Mouse (Mus musculus) NIH3T3 (cell line): ENCODE results near the gene Crhr2.

Source experiments
- DNase-seq: peaks from one replicate; pipeline ENCODE4 v3.0.0-alpha.2; 2012; ENCODE audit warnings: low read depth

The Crhr2 gene

DNA sequence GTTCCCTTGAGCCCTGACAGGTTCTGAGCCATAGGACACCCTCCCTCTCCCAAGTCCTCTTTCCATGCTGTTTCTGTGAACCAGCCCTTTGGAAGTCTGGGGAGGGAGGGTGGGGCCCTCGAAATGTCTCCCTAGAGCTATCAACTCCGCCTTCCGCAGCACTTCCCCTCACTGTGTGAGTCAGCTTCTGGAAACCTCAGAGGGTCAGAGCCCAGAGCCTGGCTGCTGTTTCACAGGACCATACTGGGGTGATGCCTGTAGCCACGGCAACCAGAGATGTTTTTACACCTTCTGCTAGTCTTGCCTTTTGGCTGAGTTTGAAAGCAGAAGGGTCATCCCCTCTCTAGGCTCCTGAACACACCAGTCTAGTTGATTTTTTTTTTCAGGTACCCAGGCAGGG, 9.8 kb downstream of the Crhr2 start:
- DNase-seq = peak; percentile 73

DNA sequence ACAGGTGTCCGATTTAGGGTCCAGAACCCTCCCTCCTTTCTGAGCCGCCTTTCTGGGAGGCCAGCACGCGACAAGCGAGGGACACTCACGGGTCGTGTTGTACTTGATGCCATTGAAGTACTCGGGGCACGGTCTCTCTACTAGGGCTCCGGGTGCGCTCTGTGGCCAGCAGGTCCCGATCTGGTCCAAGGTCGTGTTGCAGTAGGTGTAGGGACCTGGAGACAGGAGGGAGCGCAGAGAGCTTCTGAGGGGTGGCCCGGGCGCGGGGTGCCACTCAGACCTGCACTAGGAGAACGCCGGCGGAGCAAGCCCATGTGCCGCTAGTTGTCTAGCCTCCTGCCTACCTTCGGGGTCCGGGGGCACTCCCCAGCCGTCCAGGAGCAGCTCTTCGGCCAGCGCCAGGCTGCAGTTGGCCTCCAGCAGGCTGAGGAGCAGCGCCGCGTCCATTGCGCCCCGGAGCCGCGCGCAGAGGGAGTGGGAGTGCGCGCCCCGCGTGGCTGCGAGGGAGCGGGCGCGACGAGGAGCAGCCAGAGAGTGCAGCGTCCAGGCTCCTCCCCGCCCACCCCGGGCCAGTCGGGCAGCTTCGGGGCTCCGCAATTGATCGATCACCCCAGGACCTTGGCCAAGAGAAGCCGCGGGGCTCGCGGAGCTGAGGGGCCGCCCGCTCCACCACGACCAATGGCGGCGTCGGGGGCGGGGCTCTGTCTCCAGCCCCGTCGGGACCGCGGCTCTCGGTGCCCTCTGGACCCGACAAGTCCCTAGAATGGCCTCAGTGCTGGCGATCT, 15.3 kb downstream of the Crhr2 start:
- no peak for DNase-seq

DNA sequence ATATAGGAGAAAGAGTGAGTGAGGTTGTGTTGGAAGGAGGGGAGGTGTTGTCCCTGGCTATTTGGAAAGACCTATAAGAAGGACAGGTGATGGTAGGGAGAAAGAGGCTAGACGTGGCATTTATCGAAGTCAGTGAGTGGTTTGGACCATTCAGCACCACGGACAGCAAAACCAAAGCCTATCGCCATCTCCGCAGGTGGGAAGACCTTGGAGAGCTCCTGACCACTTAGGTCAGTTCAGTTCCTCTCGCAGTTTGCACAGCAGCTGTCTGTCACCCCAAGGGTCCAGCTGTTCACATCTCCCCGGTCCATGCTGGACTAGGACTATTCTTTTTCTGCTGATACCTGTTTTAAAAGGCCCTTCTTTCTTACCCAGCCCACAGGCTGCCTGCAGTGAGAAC, 24.5 kb downstream of the Crhr2 start:
- peak; percentile 78 for DNase-seq

DNA sequence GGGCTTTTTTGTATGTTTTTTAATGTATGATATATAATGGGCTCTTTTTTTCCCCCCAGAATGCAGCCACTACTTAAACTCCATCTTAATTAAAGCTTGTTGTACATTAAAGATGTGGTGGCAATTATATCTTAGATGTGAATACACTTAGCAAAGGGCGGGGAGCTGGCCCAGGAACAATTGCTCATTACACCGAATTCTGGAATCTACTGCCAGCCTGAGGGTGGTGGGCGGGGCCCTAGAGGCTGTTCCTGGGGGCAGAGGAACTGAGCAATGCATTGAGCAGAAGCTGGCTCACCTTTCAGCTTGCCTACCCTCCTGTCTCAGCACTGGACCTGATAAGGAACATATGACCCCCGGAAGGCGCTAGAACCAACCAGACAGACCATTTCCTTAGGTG, 34.2 kb downstream of the Crhr2 start:
- DNase-seq = no peak

DNA sequence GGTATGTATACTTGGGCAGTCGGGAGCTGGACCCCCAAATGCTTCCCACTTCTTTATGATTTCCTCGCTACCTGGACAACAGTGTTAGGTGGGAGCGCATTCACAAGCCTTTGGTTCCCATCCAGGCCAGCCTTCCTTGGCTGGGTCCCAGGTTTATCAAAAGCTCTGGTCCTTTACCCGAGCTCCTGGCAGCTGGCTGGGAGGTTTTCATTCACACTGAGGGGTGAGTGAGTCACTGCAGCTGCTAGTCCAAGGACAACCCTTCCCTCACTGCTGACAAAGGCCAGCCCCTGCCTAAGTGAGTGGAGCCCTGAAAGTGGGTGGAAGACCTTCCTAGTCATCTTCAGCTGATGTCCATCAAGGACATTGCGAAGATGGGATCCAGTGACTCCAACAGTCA, 34.8 kb downstream of the Crhr2 start:
- DNase-seq = peak; percentile 67

DNA sequence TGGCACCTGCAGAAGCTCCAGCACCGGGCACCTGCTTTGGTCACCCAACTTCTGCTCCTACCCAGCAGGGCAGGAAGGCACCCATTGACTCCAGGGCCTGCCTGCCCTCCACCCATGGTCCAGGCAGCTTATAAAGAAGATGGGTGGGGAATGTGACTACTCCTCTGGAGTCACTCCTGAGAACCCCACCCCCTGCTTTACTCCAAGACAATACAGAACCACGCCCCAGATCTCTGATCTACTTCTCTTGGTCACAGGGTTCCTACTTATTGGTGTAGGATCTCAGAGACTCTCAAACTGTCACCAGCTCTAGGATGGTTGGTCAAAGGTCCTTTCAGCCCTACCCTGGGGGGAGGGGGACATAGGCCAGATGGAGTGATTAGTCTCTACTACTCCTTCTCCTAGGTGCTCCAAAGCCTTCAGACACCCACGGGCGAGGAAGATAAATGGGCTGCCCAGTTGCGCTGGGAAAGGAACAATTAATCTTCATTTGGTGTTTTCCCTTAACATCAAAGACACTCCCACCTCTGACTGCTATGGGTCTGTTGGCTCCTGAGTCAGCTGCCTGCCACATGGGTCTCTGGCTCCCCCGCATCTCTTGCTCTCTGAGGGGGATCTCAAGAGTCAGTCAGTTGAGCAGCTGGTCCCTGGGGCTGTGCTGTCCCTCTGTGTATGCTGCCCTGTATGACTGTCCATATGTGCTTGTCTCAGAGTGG, 39.2 kb downstream of the Crhr2 start:
- no peak for DNase-seq

DNA sequence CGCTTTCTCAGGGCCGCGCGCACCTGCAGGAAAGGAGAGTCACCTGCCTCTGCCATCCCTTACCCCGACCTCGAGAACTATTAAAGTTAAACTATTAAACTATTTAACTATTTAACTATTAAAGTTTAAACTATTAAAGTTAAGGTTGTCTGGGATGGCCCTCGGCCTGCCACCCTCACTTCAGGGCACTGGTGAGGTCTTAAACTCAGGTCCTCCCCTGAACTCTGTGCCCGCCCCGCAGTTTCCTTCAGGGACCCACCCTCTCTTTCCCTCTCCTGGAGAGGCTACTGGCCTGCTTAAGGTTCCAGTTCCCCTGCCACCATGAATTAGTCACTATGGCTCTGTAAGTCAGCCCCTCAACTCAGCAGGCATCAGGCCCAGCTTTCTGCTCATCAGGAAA, 41.4 kb downstream of the Crhr2 start:
- no peak for DNase-seq

DNA sequence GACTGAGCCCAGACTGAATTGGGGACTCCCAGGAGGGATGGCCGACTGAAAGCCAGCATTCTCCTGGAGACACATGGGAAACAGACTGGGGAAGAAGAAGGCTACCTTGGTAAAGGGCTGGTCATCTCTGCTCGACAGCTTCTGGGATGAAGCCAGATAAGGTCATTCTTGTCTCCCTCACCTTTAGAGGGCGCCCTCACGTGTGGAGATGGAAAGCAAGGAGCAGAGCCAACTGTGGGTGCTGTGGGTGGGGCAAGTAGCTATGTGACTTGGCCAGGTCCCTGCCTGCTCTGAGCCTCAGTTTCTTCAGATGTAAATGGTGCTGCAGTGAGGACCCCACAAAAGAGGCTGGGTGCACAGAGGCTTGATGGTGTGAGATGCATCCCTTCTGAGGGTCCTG, 42.2 kb downstream of the Crhr2 start:
- peak; percentile 37 for DNase-seq

DNA sequence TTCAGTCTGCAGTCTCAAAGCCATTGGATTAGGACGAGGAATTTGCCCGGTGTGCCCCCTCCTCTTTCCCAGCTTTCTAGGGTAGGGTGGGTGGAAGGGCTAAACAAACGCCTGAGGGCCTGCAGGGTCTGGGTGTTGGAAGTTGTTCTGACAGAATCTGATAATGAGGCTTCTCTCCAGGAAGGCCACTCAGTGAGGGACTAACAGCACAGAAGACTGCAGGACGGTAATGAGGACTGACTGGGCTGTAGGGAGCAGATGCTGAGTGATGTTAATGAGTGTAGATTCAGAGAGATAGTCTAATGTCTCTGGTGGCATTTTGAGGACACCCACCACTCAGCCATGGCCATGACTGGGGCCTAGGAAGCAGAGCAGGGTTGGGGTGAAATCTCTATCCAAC, 45.5 kb downstream of the Crhr2 start:
- DNase-seq = no peak

DNA sequence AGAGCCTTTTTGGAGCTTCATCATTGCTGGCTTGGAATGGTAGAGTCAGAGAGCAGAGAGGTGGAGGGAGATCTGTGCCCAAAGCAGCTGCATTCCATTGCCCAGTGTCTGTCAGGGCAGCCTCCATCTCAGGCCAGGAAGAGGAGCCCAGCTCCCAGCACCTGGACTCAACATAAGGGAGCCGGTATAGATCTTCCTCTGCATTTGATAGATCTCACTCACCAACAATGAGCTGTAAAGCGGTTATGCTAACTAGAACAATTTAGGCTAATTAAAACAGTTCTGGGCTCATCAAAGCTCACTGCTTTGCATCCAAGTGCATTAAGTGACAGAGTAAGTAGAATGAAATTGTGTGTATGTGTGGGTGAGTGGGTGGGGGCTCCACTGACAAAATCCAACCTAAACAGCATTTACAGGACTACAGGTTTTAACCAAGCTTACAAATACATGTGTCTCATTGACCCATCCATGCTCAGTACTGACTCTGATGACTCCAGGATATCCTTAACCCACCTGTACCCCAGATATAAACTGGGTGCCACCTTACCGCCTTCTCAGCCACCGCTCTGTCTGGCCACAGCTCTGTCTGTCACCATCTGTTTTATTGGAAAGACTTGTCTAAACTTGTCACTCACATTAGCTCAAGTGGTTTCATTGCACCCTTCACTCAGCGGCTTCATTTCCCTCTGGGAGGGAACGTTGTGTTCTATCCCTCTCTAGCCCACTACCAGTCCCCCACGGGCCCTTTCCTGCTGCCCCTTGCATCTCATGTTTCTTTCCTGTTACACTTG, 50.4 kb downstream of the Crhr2 start:
- DNase-seq = no peak

DNA sequence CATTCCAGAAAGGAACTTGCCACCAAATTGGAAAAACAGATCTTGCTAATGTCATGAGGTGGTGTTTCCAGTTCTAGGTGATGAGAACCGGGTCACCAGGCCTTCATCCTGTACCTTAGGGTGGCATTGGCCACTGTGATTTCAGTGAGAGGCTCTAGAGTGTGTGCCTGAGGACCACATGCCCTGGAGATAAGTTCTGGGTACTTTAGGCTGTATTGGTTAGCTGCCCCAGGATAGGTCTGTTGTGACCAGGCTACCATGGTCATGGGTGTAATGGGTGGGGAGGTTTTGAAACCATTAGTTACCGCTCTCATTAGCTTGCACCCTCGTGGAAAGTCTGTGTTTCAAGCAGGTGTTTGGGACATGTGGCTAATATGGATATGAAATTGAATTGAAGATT, 51.4 kb downstream of the Crhr2 start:
- no peak for DNase-seq

DNA sequence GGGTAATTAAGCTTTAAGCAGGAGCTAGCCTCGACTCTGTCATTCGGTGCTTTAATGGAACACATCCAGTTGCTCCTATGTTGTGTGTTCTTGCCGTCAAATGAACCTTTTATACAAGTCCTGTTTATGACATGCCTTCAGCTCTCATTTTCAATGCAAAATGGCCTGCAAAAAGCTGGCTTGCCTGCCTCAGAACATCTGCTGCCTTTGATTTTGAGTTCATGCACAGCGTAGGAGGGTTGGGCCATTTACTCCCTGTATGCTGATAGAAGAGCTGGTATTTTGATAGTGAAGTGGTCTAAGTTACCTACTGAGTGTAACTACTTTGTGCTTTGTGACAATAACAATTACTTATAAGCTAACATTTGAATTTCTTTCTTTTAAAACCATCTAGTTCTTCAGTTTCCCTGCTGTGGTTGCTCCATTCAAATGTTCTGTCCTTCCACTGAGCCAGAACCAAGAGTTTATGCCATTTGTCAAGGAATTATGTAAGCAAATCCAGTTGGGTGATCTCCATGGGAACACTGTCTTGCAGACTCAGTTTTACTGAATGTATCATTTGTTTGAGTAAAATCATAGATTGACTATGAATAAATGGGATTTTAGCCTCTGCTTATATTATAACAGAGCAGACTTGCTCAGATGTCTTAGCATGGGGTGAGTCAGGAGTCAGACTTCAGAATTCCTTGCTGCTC, 56.1 kb downstream of the Crhr2 start:
- DNase-seq = no peak

DNA sequence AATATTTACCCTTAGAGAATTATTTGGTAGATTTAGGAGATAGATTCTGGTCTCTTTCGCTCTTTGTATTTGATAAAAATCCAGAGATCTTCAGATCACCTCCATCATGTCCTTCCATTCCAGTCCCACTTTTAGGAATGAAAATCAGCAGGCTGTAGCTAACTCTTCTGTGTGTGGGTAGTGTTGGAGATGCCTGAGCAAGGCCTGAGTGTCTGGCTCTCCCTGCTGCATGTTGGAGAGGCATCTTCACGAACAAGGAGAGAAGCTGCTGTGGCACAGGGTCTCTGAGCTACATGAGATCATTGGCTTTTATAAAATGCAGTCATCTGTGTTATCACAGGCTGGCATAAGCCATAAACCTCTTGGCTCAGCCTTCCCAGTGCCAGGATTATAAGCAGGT, 66.9 kb downstream of the Crhr2 start:
- no peak for DNase-seq

DNA sequence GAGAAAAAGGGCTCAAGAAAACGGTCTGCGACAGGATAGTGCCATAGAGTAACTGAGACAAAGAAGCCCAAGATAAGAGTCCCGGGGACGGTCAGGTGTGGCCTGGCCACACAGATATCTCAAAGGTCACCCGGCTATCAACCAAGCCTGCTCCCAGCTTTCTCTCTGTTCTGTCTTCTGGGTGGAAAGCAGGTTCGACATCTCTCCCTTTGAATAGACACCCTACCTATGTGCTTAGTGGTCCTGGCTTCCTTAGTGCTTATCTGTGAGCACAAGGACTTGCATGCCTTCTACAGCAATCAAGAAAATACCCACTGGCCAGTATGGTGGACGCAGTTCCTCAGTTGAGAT, 68.4 kb downstream of the Crhr2 start:
- DNase-seq = no peak

DNA sequence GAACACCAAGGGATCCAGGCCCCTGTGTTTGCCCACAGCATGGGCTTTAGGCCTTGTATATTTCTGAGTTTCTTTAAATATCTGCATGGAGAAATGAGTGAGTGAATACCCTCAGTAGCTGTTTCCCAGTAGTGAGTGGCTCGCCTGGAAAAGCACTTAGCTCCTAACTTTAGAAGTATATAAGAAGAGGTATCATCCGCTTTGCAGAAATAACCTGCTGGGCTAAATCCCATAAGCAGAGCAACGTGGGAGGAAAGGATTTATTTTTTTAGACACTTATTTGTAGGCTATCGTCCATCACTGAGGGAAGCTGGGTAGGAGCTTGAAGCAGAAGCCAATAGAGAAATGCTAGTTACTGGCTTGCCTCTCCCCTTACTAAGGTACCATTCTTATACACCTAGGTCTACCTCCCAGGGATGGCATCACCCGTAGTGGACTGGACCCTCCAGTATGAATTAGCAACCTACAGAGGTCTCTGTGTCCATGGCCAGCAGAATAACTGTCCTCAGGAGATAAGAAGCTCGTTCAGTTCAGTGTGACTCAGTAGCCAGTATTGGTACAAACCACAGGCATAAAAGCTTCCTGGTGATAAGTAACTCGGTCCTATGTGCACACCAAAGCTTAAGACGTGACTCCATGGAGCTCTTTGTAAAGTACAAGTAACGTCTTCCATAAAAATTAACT, 68.9 kb downstream of the Crhr2 start:
- DNase-seq = no peak

DNA sequence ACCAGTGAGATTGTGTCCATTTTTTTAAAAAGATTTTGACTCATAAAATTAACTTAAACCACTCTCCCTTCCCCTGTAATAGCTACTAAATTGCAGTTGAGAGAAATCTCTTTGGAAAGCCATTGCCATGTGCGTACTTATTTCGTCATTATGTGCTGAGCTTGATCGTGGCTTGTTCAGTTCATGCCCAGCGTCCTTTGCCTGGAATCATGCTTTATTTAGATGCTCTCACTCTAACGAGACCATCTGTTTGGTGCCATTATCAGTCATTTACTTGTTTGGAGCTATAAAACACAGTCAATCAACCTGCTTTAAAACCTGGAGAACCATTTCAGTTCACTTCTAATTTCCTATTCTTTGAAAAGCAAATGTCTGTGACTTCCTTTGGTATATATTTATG, 70.6 kb downstream of the Crhr2 start:
- no peak for DNase-seq

DNA sequence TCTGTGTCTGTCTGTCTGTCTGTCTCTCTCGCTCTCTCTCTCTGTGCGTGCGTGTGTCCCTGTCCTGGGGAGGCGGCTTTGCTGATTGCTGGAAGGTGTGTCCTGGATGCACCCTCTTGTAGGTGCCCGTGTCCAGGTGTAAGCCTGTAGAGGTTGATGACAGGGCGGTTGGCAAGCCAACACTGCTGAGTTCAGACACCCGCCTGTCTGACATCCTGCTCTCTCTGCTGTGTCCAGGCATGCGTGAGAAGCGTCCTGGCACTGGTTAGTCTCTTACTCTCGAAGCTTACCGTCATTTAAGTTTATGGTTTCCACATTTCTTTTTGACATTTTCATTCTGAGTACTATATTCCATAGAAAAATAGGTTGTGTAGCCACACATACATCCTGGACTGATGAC, 71.5 kb downstream of the Crhr2 start:
- DNase-seq = no peak

DNA sequence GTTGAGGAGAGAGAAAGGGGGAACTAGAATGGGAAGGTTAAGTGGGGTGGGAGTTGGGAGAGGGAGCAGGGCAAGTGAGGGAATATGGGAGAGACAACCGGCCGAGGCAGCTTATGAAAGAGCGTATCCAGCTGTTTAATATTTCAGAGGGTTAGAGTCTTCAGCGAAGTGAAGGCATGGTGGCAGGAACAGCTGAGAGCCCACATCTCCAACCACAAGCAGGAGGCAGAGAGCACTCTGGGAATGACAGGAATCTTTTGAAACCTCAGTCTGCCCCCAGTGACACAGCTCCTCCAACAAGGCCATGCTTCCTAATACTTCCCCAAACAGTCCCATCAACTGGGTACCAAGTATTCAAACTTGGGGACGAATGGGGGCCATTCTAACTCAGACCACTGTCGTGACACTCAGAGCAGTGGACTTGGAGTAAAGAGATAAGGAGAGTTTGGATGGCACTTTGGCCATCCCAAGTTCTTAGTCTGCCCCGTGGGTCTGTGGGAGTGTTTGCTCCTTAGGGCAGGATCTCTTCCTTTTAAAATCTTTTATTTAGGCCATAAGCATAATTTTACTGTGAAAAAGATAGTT, 72.5 kb downstream of the Crhr2 start:
- no peak for DNase-seq

DNA sequence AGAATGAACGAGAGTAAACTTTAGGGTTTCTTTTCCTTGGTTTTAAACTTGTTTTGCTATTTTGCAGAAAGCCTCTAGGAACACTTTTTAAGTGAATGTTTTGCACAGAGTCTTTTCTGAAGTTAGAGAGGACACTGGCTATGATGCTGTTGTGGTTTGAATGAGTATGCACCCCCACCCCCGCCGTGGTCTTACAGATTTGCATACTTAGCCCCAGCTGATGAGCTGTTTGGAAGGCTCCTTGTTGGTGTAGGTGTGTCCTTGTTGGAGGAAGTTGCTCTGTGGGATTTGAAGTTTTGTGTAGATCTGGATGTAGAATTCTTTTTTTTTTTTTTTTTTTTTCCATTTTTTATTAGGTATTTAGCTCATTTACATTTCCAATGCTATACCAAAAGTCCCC, 75.4 kb downstream of the Crhr2 start:
- no peak for DNase-seq

DNA sequence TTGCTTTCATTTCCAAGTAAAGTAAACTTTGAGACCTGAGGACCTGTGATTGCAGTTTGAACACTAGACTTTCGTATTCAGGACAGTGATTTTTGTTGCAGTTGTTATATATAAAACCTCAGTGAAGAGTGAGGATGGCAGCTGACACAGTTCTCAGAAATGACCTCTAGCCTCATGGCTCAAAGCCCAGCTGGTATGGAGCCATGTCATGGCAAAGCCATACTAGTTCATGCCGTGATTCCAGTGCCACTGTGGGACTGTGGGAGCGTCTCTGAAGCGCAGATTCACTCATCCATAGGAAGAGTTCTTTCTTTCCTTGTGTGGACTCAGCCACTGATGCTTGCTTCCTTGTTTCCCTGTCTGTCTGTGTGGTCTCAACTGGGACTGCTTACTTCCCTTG, 78.3 kb downstream of the Crhr2 start:
- no peak for DNase-seq

DNA sequence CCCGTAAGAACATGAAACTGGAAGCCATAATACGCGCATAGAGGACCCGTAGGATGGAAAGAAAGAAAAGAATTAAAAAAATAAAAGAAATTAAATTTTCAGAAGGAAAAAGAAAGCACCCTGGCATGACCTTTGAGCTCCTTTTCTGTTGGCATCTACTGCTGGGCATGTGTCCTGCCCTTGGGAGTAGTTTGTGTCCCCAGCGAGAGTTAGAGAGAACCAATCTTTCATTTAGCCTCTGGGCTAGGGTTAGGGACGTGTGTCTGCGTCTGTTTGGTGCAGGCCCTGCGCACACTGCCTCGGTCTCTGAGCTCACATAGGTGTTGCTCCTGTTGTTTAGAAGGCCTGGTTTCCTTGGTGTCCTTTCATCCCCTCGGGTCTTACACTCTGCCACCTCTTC, 83.6 kb downstream of the Crhr2 start:
- DNase-seq = no peak

DNA sequence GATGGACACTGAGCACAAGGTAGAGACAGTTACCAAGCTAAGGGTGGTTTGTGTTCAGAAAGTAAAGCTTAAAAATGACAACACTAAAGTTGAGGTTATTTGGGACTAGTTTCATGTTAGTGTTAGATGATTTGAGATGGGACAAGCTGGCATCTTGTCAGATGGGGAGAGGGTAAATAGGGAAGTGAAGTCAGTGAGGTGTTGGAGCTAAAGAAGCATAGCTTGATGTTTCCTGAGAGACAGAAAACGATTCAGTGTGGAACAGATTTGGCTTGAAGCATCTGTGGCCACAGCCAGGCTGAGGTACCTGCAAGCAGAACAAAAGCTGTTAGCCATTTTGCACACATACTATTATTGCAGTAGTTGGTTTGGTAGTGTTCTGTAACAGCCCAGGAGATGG, 87.5 kb downstream of the Crhr2 start:
- DNase-seq = no peak
